Mouse (Mus musculus): ENCODE measurements around the gene Pyroxd2.

DNA sequence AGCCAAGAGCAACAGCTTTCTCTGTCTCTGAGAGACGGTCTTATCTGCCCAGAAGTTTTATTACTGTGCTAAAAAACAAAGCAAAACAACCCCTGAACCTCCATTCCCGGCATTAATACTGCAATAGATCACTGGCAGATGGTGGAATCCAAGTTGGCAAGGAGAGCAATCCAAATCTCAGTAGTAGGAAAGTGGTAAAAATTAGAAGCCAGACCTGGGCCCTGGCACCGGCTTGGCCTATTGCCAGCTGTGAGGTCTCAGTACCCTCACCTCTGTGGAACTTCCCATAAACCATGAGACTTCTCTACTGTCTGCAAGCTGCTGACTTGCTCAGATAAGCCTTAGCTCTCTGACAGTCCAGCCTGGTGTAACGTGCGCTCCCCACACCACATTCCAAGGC lies 17.6 kb downstream of the Pyroxd2 start:
- no peak for TF ChIP-seq CTCF (conservative IDR thresholded peaks at IDR 0.05; ENCODE audit: low read length)
- no peak for TF ChIP-seq NANOG (IDR thresholded peaks at IDR 0.05; ENCODE audit: borderline replicate concordance, low read length)
